In the genomic region with DNA sequence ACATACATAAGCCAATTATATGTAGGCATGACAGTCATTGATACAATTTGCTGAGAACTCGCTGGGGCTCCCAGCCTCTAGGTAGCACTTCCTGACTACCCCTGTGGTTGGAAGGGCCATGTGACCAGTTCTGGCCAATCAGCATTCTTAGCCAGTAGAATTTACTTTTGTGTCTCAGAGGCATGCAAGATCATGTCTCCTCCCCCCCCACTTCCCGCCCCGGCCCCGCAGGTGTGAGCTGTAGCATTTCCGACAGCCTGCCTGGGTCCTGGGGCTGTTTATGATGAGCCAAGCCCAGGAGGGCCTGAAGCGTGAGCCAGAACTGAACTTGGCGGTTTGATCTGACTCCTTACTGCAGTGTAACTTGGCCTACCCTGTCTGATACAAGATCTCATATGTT, we compare ENCODE assay signal across 12 mouse cellular contexts. TPM values are rescaled to one million over a fixed set of nuclear protein-coding genes. Genes with fewer than 3 reads are reported as not detected.
DNase-seq lines count a peak whose midpoint lies in the region; ATAC-seq and TF ChIP-seq lines count a peak whose summit lies in the region.
"Had no signal": no experiment of that assay in that cellular context is flagged by ENCODE, and none has a peak within 500 bp of the region (broad histone marks: within the 10 kb centered on the region; RNA-seq: fewer than 3 reads in every experiment).

No protein-coding gene starts in this region.

- no peaks in the 10 kb centered on the region for H3K9me3 ChIP-seq in embryonic facial prominence, embryonic 15.5 days (replicated peaks)
- H3K9me3 ChIP-seq: heart, embryonic 12.5 days; midbrain, embryonic 12.5 days had no signal

- 0 out of 2 replicates have a peak, but pooled peaks have one; percentile 32 for ATAC-seq in embryonic facial prominence, embryonic 15.5 days (ENCODE audit: insufficient number of reproducible peaks, low FRiP score, low TSS enrichment, low read depth)

- TF ChIP-seq CTCF in lung, adult 2 months (IDR thresholded peaks at IDR 0.05; ENCODE audit: insufficient read depth, low read length): no peak

- no peaks in the 10 kb centered on the region for H3K4me1 ChIP-seq in lung, adult 2 months (ENCODE audit: control insufficient read depth, insufficient read depth, low read length)
- H3K4me1 ChIP-seq in embryonic facial prominence, embryonic 15.5 days: 0 out of 2 replicates have a peak, but pooled peaks cover 8% of the 10 kb centered on the region
- H3K4me1 ChIP-seq: midbrain, embryonic 12.5 days had no signal

- TF ChIP-seq POLR2A in lung, adult 2 months (IDR thresholded peaks at IDR 0.05; ENCODE audit: borderline replicate concordance, extremely low read depth, low read depth, low read length): no peak
- no peak for TF ChIP-seq POLR2A in myocyte (IDR thresholded peaks at IDR 0.05; ENCODE audit: insufficient read length, low read depth)

- no peaks in the 10 kb centered on the region for H3K27me3 ChIP-seq in embryonic facial prominence, embryonic 15.5 days
- H3K27me3 ChIP-seq in myocyte (ENCODE audit: control insufficient read depth, insufficient read depth, insufficient read length): peaks cover 51% of the 10 kb centered on the region
- H3K27me3 ChIP-seq: midbrain, embryonic 12.5 days had no signal

- no peaks in the 10 kb centered on the region for H3K36me3 ChIP-seq in embryonic facial prominence, embryonic 15.5 days
- H3K36me3 ChIP-seq in myocyte (ENCODE audit: control insufficient read depth, insufficient read depth): no peaks in the 10 kb centered on the region
- H3K36me3 ChIP-seq: heart, embryonic 12.5 days; midbrain, embryonic 12.5 days had no signal

- H3K9ac ChIP-seq in embryonic facial prominence, embryonic 15.5 days: no peak overlapping the region
- H3K9ac ChIP-seq: heart, embryonic 12.5 days; midbrain, embryonic 12.5 days had no signal

- WGBS in lung, adult 2 months: 37% methylated on average over 7 of the region's 7 CpGs
- 51% methylated on average over 7 of the region's 7 CpGs for WGBS in embryonic facial prominence, embryonic 15.5 days

- DNase-seq in lung, adult 18-20 months: peak; percentile 9 to 29
- no peak for DNase-seq in lung, adult 2 months
- peak; percentile 91 for DNase-seq in thymus, postnatal 25 days
- DNase-seq in kidney, adult 18-20 months: no peak
- no peak for DNase-seq in retina, embryonic 14.5 days (ENCODE audit: low spot score)
- no peak for DNase-seq in layer of hippocampus, postnatal 10 days (ENCODE audit: low spot score in 2 of 2)
- DNase-seq: kidney, adult 11 months had no signal

- no peaks in the 10 kb centered on the region for H3K79me2 ChIP-seq in myocyte (ENCODE audit: control insufficient read depth, insufficient read depth)

- no peak overlapping the region for H3K4me2 ChIP-seq in embryonic facial prominence, embryonic 15.5 days (replicated peaks)
- H3K4me2 ChIP-seq in myocyte (ENCODE audit: low read depth): no peak overlapping the region
- H3K4me2 ChIP-seq: heart, embryonic 12.5 days; midbrain, embryonic 12.5 days had no signal

- no peak overlapping the region for H3ac ChIP-seq in myocyte (ENCODE audit: control insufficient read depth, insufficient read length)

- H3K4me3 ChIP-seq in lung, adult 2 months (replicated peaks; ENCODE audit: extremely low read depth, low read depth, low read length): no peak overlapping the region
- no peak overlapping the region for H3K4me3 ChIP-seq in embryonic facial prominence, embryonic 15.5 days (replicated peaks)
- H3K4me3 ChIP-seq in myocyte: no peak overlapping the region
- H3K4me3 ChIP-seq: erythroblast, embryonic 14.5 days; heart, embryonic 12.5 days; midbrain, embryonic 12.5 days had no signal

- no peak overlapping the region for H3K27ac ChIP-seq in embryonic facial prominence, embryonic 15.5 days (replicated peaks)
- H3K27ac ChIP-seq: midbrain, embryonic 12.5 days had no signal

TF ChIP-seq in myocyte, 11 proteins besides CTCF, POLR2A, EP300 and RAD21:
- no peak for TF ChIP-seq SRF (IDR thresholded peaks at IDR 0.05; ENCODE audit: control insufficient read depth, insufficient read length, low read depth)
- peak; percentile 68 for TF ChIP-seq USF1 (IDR thresholded peaks at IDR 0.05; ENCODE audit: low read depth)
TF ChIP-seq in myocyte: peak in this region for 1.

RNA-seq across cellular contexts. Expression of a gene that starts 52.3 kb away (rescaled TPM):
- 5.7 and 7.7 TPM in 2 replicates for polyA plus RNA-seq in lung, adult 2 months (2012; rRNA removed)
- polyA plus RNA-seq in embryonic facial prominence, embryonic 15.5 days (2015; fragmentation: Nextera tagmentation; extraction: Ambion mirVana): 10.7 and 11.0 TPM in 2 replicates
- polyA plus RNA-seq in myocyte (2012; fragmentation: generic; extraction: Trizol): 6.0 TPM
- 10 to 100 TPM; 15.3 to 20.1 TPM for total RNA-seq in layer of hippocampus, postnatal 10 days (2021)

Comparison
In these comparisons a context has a peak if more than half of its experiments do, and no peak if none do; other contexts are left out.
1. DNase-seq: peak in lung, adult 18-20 months (2 of 2) and thymus, postnatal 25 days (single experiment); none in lung, adult 2 months (single experiment), kidney, adult 18-20 months (single experiment), retina, embryonic 14.5 days (single experiment) and layer of hippocampus, postnatal 10 days (0 of 2).